Mouse (Mus musculus) liver, embryonic 11.5 days (tissue): ENCODE results near the gene Hesx1. TPM values are rescaled to one million over a fixed set of nuclear protein-coding genes. Genes with fewer than 3 reads are reported as not detected.

Experiments
- ATAC-seq: fragments of 200-750 bp; cut with Nextera tagmentation; replicated peaks from 2 replicates; pipeline ENCODE4 v1.8.0; 2017; ENCODE audit warnings: moderate number of reproducible peaks, mild to moderate bottlenecking, moderate TSS enrichment, moderate library complexity; ENCODE audit not compliant: low FRiP score
- DNase-seq: peaks from one replicate; pipeline ENCODE4 v3.0.0-alpha.2; 2017; ENCODE audit warnings: low spot score
- H3K27ac ChIP-seq: fragments of 300-500 bp; sonication (generic); 2 replicates; pipeline ENCODE4 v1.5.1; 2014; ENCODE audit warnings: mild to moderate bottlenecking, low read depth, low read length, control low read depth
- H3K27me3 ChIP-seq: fragments of 300-500 bp; sonication (generic); replicated peaks from 2 replicates; pipeline ENCODE4 v1.6.1; 2014; ENCODE audit warnings: low read length, mixed read lengths; ENCODE audit not compliant: control insufficient read depth, insufficient read depth
- H3K36me3 ChIP-seq: fragments of 300-500 bp; sonication (generic); 2 replicates; pipeline ENCODE4 v1.6.1; 2014; ENCODE audit warnings: mild to moderate bottlenecking, low read length, moderate library complexity, mixed read lengths; ENCODE audit not compliant: control insufficient read depth, insufficient read depth
- H3K4me1 ChIP-seq: fragments of 300-500 bp; sonication (generic); replicated peaks from 2 replicates; pipeline ENCODE4 v1.6.1; 2014; ENCODE audit warnings: low read length, mixed read lengths; ENCODE audit not compliant: control insufficient read depth, insufficient read depth
- H3K4me2 ChIP-seq: fragments of 300-500 bp; sonication (generic); 2 replicates; pipeline ENCODE4 v1.6.1; 2014; ENCODE audit warnings: mild to moderate bottlenecking, control low read depth, moderate library complexity
- H3K4me3 ChIP-seq: fragments of 300-500 bp; sonication (generic); 2 replicates; pipeline ENCODE4 v1.5.1; 2014; ENCODE audit warnings: low read depth, low read length, control low read depth
- H3K9ac ChIP-seq: fragments of 300-500 bp; sonication (generic); 2 replicates; pipeline ENCODE4 v1.6.1; 2014; ENCODE audit warnings: low read depth, low read length, control low read depth
- H3K9me3 ChIP-seq: fragments of 300-500 bp; sonication (generic); 2 replicates; pipeline ENCODE4 v1.6.1; 2016; ENCODE audit warnings: low read length, inconsistent platforms, mixed read lengths; ENCODE audit not compliant: control insufficient read depth
- WGBS: fragments of 180-500 bp; shearing (Covaris S2); extraction: QIAGEN DNeasy Blood & Tissue Kit; methylation state at CpG from one replicate; pipeline ENCODE4 v1.1.7; 2014; 5-methylcytosine and 5-hydroxymethylcytosine counted together
- polyA plus RNA-seq: library from polyadenylated mRNA; unstranded; fragments of >200 nt; fragmentation: Nextera tagmentation; extraction: Ambion mirVana; gene quantifications from 2 replicates; pipeline ENCODE4 v1.2.1, GENCODE M21; 2014

Hesx1 gene
- polyA plus RNA-seq, 1 experiment from 2014 or later = 18.0 TPM

- Histone ChIP-seq H3K27ac (no peak overlapping the region), H3K9ac (no peak overlapping the region), H3K27me3 (no peaks in the 10 kb centered on the region), H3K4me3 (no peak overlapping the region), H3K36me3 (no peaks in the 10 kb centered on the region), H3K9me3 (no peaks in the 10 kb centered on the region), H3K4me2 (no peak overlapping the region), H3K4me1 (peaks cover 3% of the 10 kb centered on the region; the same call in 1 of the 2 replicates)
- no peak for DNase-seq
- WGBS = 88% methylated on average over 3 of the region's 3 CpGs
- ATAC-seq = no peak
Measured at GRCm38 (mm10) chr14:26975490-26975889, 18.7 kb upstream of the Hesx1 start.

- H3K9me3 ChIP-seq = no peaks in the 10 kb centered on the region
- H3K4me3 ChIP-seq = no peak overlapping the region
- DNase-seq (no peak), ATAC-seq (no peak)
- H3K27me3 ChIP-seq = no peaks in the 10 kb centered on the region; the same call in 1 of the 2 replicates
- H3K27ac ChIP-seq = no peak overlapping the region
- peaks cover 3% of the 10 kb centered on the region; the same call in 1 of the 2 replicates for H3K4me1 ChIP-seq
- 42% methylated on average over 7 of the region's 7 CpGs for WGBS
- no peak overlapping the region for H3K4me2 ChIP-seq
- H3K36me3 ChIP-seq = no peaks in the 10 kb centered on the region
- H3K9ac ChIP-seq = no peak overlapping the region
Measured at GRCm38 (mm10) chr14:26976212-26976611, 18.0 kb upstream of the Hesx1 start.

GRCm38 (mm10) chr14:26977500-26977899 is 16.7 kb upstream of the Hesx1 start:
- 38% methylated on average over 2 of the region's 2 CpGs for WGBS
- no peak for ATAC-seq

GRCm38 (mm10) chr14:26979808-26980207 is 14.4 kb upstream of the Hesx1 start:
- Histone ChIP-seq H3K27ac (no peak overlapping the region), H3K4me1 (peaks cover 3% of the 10 kb centered on the region; the same call in 1 of the 2 replicates), H3K9ac (no peak overlapping the region), H3K4me3 (no peak overlapping the region), H3K4me2 (no peak overlapping the region), H3K9me3 (no peaks in the 10 kb centered on the region), H3K36me3 (no peaks in the 10 kb centered on the region), H3K27me3 (no peaks in the 10 kb centered on the region; the same call in 1 of the 2 replicates)
- WGBS = 88% methylated on average over 3 of the region's 3 CpGs
- no peak for DNase-seq
- no peak for ATAC-seq

More at GRCm38 (mm10) chr14:26977500-26977899, 16.7 kb upstream of the Hesx1 start:
- no peak for DNase-seq
- H3K9me3 ChIP-seq = no peaks in the 10 kb centered on the region
- H3K27me3 ChIP-seq = no peaks in the 10 kb centered on the region; the same call in 1 of the 2 replicates
- H3K27ac ChIP-seq = no peak overlapping the region
- no peak overlapping the region for H3K4me3 ChIP-seq
- H3K9ac ChIP-seq = no peak overlapping the region
- no peaks in the 10 kb centered on the region for H3K36me3 ChIP-seq
- H3K4me2 ChIP-seq = no peak overlapping the region
- H3K4me1 ChIP-seq = peaks cover 3% of the 10 kb centered on the region; the same call in 1 of the 2 replicates

- Histone ChIP-seq H3K27me3 (no peaks in the 10 kb centered on the region; the same call in 1 of the 2 replicates), H3K4me2 (no peak overlapping the region), H3K4me3 (no peak overlapping the region), H3K4me1 (peaks cover 3% of the 10 kb centered on the region; the same call in 1 of the 2 replicates), H3K9me3 (no peaks in the 10 kb centered on the region), H3K36me3 (no peaks in the 10 kb centered on the region), H3K27ac (no peak overlapping the region), H3K9ac (no peak overlapping the region)
- WGBS = 86% methylated on average over 8 of the region's 8 CpGs
- DNase-seq = no peak
- no peak for ATAC-seq
Measured at GRCm38 (mm10) chr14:26981021-26981420, 13.2 kb upstream of the Hesx1 start.

GRCm38 (mm10) chr14:26981494-26982149 is 12.6 kb upstream of the Hesx1 start:
- H3K4me1 ChIP-seq = peaks cover 3% of the 10 kb centered on the region; the same call in 1 of the 2 replicates
- 52% methylated on average over 5 of the region's 5 CpGs for WGBS
- DNase-seq = no peak
- no peak overlapping the region for H3K9ac ChIP-seq
- no peak overlapping the region for H3K4me2 ChIP-seq
- no peak overlapping the region for H3K4me3 ChIP-seq
- no peaks in the 10 kb centered on the region for H3K36me3 ChIP-seq
- no peaks in the 10 kb centered on the region for H3K9me3 ChIP-seq
- no peak overlapping the region for H3K27ac ChIP-seq
- no peak for ATAC-seq
- no peaks in the 10 kb centered on the region; the same call in 1 of the 2 replicates for H3K27me3 ChIP-seq

GRCm38 (mm10) chr14:26982150-26982530 is 12.1 kb upstream of the Hesx1 start:
- Histone ChIP-seq H3K36me3 (no peaks in the 10 kb centered on the region), H3K9ac (no peak overlapping the region), H3K4me1 (no peaks in the 10 kb centered on the region), H3K4me3 (no peak overlapping the region), H3K9me3 (no peaks in the 10 kb centered on the region), H3K27me3 (no peaks in the 10 kb centered on the region; the same call in 1 of the 2 replicates), H3K4me2 (no peak overlapping the region), H3K27ac (no peak overlapping the region)
- no peak for ATAC-seq
- no peak for DNase-seq
- 76% methylated on average over 5 of the region's 5 CpGs for WGBS

GRCm38 (mm10) chr14:26988694-26989093 is 5.5 kb upstream of the Hesx1 start:
- no peak for DNase-seq
- WGBS = 56% methylated on average over 2 of the region's 2 CpGs
- no peak overlapping the region for H3K27ac ChIP-seq

GRCm38 (mm10) chr14:26991622-26992021 is 2.6 kb upstream of the Hesx1 start:
- WGBS = 77% methylated on average over 18 of the region's 18 CpGs
- Histone ChIP-seq H3K9ac (no peak overlapping the region), H3K27me3 (no peaks in the 10 kb centered on the region), H3K4me1 (peaks cover 9% of the 10 kb centered on the region), H3K4me3 (no peak overlapping the region), H3K27ac (no peak overlapping the region), H3K9me3 (no peaks in the 10 kb centered on the region), H3K4me2 (no peak overlapping the region), H3K36me3 (no peaks in the 10 kb centered on the region)
- DNase-seq (no peak), ATAC-seq (no peak)

More at GRCm38 (mm10) chr14:26988694-26989093, 5.5 kb upstream of the Hesx1 start:
- H3K9ac ChIP-seq = no peak overlapping the region
- no peak overlapping the region for H3K4me2 ChIP-seq
- ATAC-seq = no peak
- H3K4me1 ChIP-seq = no peaks in the 10 kb centered on the region
- no peak overlapping the region for H3K4me3 ChIP-seq
- H3K36me3 ChIP-seq = no peaks in the 10 kb centered on the region
- H3K27me3 ChIP-seq = no peaks in the 10 kb centered on the region
- H3K9me3 ChIP-seq = no peaks in the 10 kb centered on the region
